Mouse (Mus musculus): ENCODE measurements at regions not wholly inside any gene's neighbourhood (a gene's known extent, or its start where the extent isn't known, plus 50 kb on each side); places are given as distances from the start of the nearest gene placed in this dataset.
"Not testable (repeated sequence)": the region's sequence is repeated elsewhere in the genome, so short reads cannot be mapped to it uniquely, and the experiment has no call there.

- DNase-seq, result not testable (repeated sequence)
Measured at GRCm38 (mm10) chr11:93651966-93652365, 233.6 kb downstream of the Utp18 start.
